Mouse (Mus musculus) intestine, embryonic 16.5 days (tissue): ENCODE measurements at regions not wholly inside any gene's neighbourhood (a gene's known extent, or its start where the extent isn't known, plus 50 kb on each side); places are given as distances from the start of the nearest gene placed in this dataset.
"Not testable (repeated sequence)": the region's sequence is repeated elsewhere in the genome, so short reads cannot be mapped to it uniquely, and the experiment has no call there.

Experiments
- ATAC-seq: fragments of 200-750 bp; cut with Nextera tagmentation; 2 replicates; pipeline ENCODE4 v1.8.0; 2017; ENCODE audit warnings: moderate TSS enrichment, moderate library complexity
- H3K27ac ChIP-seq: fragments of 300-500 bp; sonication (generic); 2 replicates; pipeline ENCODE4 v1.5.1; 2014; ENCODE audit warnings: mild to moderate bottlenecking, low read length
- H3K27me3 ChIP-seq: fragments of 300-500 bp; sonication (generic); replicated peaks from 2 replicates; pipeline ENCODE4 v1.6.1; 2014; ENCODE audit warnings: low read length, control low read depth, mixed read lengths; ENCODE audit not compliant: control insufficient read depth, insufficient read depth
- H3K36me3 ChIP-seq: fragments of 300-500 bp; sonication (generic); 2 replicates; pipeline ENCODE4 v1.6.1; 2014; ENCODE audit warnings: low read length, control low read depth; ENCODE audit not compliant: control insufficient read depth, insufficient read depth
- H3K4me1 ChIP-seq: fragments of 300-500 bp; sonication (generic); 2 replicates; pipeline ENCODE4 v1.6.1; 2014; ENCODE audit warnings: low read length, control low read depth, mixed read lengths; ENCODE audit not compliant: control insufficient read depth, insufficient read depth
- H3K4me2 ChIP-seq: fragments of 300-500 bp; sonication (generic); 2 replicates; pipeline ENCODE4 v1.6.1; 2014; ENCODE audit warnings: low read depth, low read length, control low read depth
- H3K4me3 ChIP-seq: fragments of 300-500 bp; sonication (generic); 2 replicates; pipeline ENCODE4 v1.5.1; 2014; ENCODE audit warnings: mild to moderate bottlenecking, low read length
- H3K9ac ChIP-seq: fragments of 300-500 bp; sonication (generic); 2 replicates; pipeline ENCODE4 v1.6.1; 2014; ENCODE audit warnings: low read depth, low read length
- H3K9me3 ChIP-seq: fragments of 300-500 bp; sonication (generic); 2 replicates; pipeline ENCODE4 v1.6.1; 2016; ENCODE audit warnings: low read length, control low read depth; ENCODE audit not compliant: control insufficient read depth
- WGBS: fragments of 180-500 bp; shearing (Covaris S2); extraction: QIAGEN DNeasy Blood & Tissue Kit; methylation state at CpG from one replicate; pipeline ENCODE4 v1.1.7; 2014; 5-methylcytosine and 5-hydroxymethylcytosine counted together

DNA sequence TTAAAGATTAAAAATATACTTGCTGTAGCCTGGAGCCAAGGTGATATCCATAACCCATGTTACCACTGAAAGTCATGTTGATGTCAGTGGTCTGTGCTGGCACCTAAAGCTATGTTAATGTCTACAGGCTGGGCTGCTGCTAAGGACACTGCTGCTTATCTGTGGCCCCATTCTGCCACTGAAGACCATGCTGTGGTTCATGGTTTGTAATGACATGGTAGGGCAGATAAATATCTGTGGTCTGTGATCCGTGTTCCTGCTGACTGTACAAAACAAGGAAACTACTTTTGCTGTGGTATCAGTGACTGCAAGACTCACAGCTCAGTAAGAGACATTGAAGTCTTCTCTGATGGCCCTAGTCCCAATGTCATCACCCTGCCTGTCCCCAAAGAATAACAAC is 245.7 kb downstream of the Slco4c1 start:
- Histone ChIP-seq H3K27me3 (no peaks in the 10 kb centered on the region), H3K4me3 (no peak overlapping the region), H3K4me1 (no peaks in the 10 kb centered on the region), H3K36me3 (no peaks in the 10 kb centered on the region), H3K4me2 (no peak overlapping the region), H3K27ac (no peak overlapping the region), H3K9me3 (no peaks in the 10 kb centered on the region), H3K9ac (no peak overlapping the region)
- ATAC-seq, result no peak
- 87% methylated on average over 1 of the region's 1 CpGs for WGBS

- not testable (repeated sequence) for H3K4me2 ChIP-seq, H3K27me3 ChIP-seq, H3K9me3 ChIP-seq, H3K4me3 ChIP-seq, ATAC-seq, H3K36me3 ChIP-seq, H3K9ac ChIP-seq, H3K27ac ChIP-seq, H3K4me1 ChIP-seq
- WGBS, result 92% methylated on average over 5 of the region's 5 CpGs
These were observed 246.6 kb downstream of the Slco4c1 start for GRCm38 (mm10) chr1:96625326-96625725.

DNA sequence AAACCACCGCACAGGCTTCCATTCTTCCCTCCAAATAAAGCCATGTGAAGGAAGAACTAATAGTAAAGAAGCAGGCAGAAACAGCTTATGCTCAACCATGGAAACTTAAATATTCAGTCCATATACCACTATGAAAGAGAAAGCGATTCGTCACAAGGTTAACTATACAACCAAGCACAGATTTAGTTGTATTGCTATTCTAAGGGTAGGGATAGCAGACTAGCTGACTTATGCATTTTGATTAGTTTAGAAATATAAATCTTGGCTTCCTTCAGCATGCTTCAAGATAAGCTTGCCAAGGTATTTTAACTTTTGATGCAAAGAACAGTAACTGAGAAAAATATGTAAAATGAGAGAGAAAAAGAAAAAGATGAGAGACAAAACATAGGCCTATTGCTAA is 275.8 kb downstream of the Slco4c1 start:
- 91% methylated on average over 3 of the region's 3 CpGs for WGBS

GRCm38 (mm10) chr1:96569281-96569680 is 302.7 kb downstream of the Slco4c1 start:
- Histone ChIP-seq H3K4me1 (no peaks in the 10 kb centered on the region), H3K9ac (no peak overlapping the region), H3K4me2 (no peak overlapping the region), H3K9me3 (no peaks in the 10 kb centered on the region), H3K36me3 (no peaks in the 10 kb centered on the region), H3K27me3 (no peaks in the 10 kb centered on the region), H3K4me3 (no peak overlapping the region), H3K27ac (no peak overlapping the region)
- no peak for ATAC-seq

More for the DNA sequence above, 275.8 kb downstream of the Slco4c1 start:
- H3K4me1 ChIP-seq, result no peaks in the 10 kb centered on the region
- no peaks in the 10 kb centered on the region for H3K27me3 ChIP-seq
- H3K36me3 ChIP-seq, result no peaks in the 10 kb centered on the region
- H3K9ac ChIP-seq, result no peak overlapping the region
- no peak for ATAC-seq
- H3K9me3 ChIP-seq, result no peaks in the 10 kb centered on the region
- no peak overlapping the region for H3K4me3 ChIP-seq
- H3K4me2 ChIP-seq, result no peak overlapping the region
- no peak overlapping the region for H3K27ac ChIP-seq

GRCm38 (mm10) chr1:96563279-96563910 is 308.6 kb downstream of the Slco4c1 start:
- Histone ChIP-seq H3K27ac (no peak overlapping the region), H3K27me3 (no peaks in the 10 kb centered on the region), H3K36me3 (no peaks in the 10 kb centered on the region)

DNA sequence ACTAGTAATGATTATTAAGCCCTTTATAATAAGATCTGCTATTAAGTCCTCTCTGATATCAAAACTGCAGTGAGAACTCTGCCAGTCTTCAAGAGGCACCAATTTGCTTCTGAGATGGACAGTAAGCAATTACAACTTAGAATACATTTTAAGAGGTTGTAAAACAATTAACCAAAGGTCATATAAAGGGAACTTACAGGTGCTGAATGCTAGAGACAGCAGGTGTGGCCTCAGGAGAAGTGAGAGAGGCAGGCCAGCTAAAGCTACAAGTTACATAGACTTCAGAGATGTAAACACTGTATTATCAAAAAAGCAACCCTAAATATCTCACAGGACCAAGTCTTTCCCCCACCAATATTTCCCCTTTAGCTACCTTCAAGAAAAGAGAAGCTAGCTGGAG is 315.7 kb downstream of the Slco4c1 start:
- Histone ChIP-seq H3K36me3 (no peaks in the 10 kb centered on the region), H3K9ac (no peak overlapping the region), H3K9me3 (no peaks in the 10 kb centered on the region), H3K27ac (no peak overlapping the region), H3K27me3 (no peaks in the 10 kb centered on the region), H3K4me1 (no peaks in the 10 kb centered on the region), H3K4me3 (no peak overlapping the region), H3K4me2 (no peak overlapping the region)
- ATAC-seq, result peak; percentile 79

More at GRCm38 (mm10) chr1:96563279-96563910, 308.6 kb downstream of the Slco4c1 start:
- 77% methylated on average over 3 of the region's 3 CpGs for WGBS
- Histone ChIP-seq H3K4me1 (no peaks in the 10 kb centered on the region), H3K9me3 (no peaks in the 10 kb centered on the region), H3K4me3 (no peak overlapping the region), H3K9ac (no peak overlapping the region), H3K4me2 (no peak overlapping the region)
- ATAC-seq, result no peak

DNA sequence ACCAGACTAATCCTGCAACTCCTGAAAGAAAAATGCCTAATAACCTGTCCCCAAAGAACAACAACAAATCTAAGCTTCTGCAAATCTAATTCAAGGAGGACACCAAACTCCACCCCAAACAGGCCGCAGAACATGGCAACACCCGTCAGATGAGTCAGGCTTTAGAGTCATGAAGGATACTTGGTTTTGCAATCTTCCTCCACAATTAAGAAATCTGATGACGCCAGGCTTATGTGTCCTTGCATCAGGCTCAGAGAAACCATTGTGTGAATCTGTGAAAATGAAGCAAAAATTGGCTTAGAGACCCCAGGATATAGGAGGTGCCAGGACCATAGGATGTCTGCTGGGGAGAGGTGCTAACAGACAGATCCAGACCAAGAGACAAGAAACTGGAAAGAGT is 352.6 kb downstream of the Slco4c1 start:
- Histone ChIP-seq H3K36me3 (no peaks in the 10 kb centered on the region), H3K4me1 (no peaks in the 10 kb centered on the region), H3K4me2 (no peak overlapping the region), H3K9me3 (no peaks in the 10 kb centered on the region), H3K27ac (no peak overlapping the region), H3K9ac (no peak overlapping the region), H3K27me3 (no peaks in the 10 kb centered on the region), H3K4me3 (no peak overlapping the region)
- ATAC-seq, result no peak
- 89% methylated on average over 3 of the region's 3 CpGs for WGBS

GRCm38 (mm10) chr1:96501007-96501406 is 371.0 kb downstream of the Slco4c1 start:
- Histone ChIP-seq H3K9ac (no peak overlapping the region), H3K4me1 (no peaks in the 10 kb centered on the region), H3K27ac (no peak overlapping the region), H3K36me3 (no peaks in the 10 kb centered on the region), H3K4me3 (no peak overlapping the region), H3K4me2 (no peak overlapping the region), H3K27me3 (no peaks in the 10 kb centered on the region), H3K9me3 (no peaks in the 10 kb centered on the region)
- ATAC-seq, result no peak

DNA sequence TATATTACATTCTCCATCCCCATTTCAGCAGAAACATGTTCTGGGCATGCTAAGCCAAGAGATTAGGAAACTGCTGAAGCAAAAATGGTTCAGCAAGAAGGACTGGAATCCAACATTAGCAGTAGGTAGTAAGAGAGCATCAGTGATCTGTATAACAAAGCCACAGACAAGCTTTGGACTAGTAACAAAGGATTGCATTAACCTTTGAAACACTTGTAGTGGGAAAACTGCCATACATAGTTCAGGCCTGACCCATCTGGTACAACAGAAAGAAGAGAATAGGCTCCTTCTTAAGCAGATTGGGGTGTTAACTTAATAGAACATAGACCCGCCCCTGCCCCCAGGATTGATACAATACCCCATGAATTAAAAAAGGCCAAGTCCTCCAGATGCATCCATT is 389.2 kb downstream of the Slco4c1 start:
- H3K27me3 ChIP-seq, result no peaks in the 10 kb centered on the region
- 62% methylated on average over 1 of the region's 1 CpGs for WGBS
- no peak for ATAC-seq
- H3K9ac ChIP-seq, result no peak overlapping the region
- no peak overlapping the region for H3K4me3 ChIP-seq
- H3K27ac ChIP-seq, result no peak overlapping the region
- H3K9me3 ChIP-seq, result no peaks in the 10 kb centered on the region
- H3K4me1 ChIP-seq, result no peaks in the 10 kb centered on the region
- H3K36me3 ChIP-seq, result no peaks in the 10 kb centered on the region
- H3K4me2 ChIP-seq, result no peak overlapping the region

GRCm38 (mm10) chr1:96450852-96451251 is 421.1 kb downstream of the Slco4c1 start:
- no peak overlapping the region for H3K27ac ChIP-seq
- no peak overlapping the region for H3K4me3 ChIP-seq
- no peak for ATAC-seq
- H3K4me1 ChIP-seq, result no peaks in the 10 kb centered on the region
- no peaks in the 10 kb centered on the region for H3K36me3 ChIP-seq
- no peak overlapping the region for H3K9ac ChIP-seq
- H3K27me3 ChIP-seq, result no peaks in the 10 kb centered on the region
- no peak overlapping the region for H3K4me2 ChIP-seq
- H3K9me3 ChIP-seq, result no peaks in the 10 kb centered on the region
- 50% methylated on average over 1 of the region's 1 CpGs for WGBS
